Mouse (Mus musculus) midbrain, postnatal 0 days (tissue): ENCODE results near the gene Rab25. TPM values are rescaled to one million over a fixed set of nuclear protein-coding genes. Genes with fewer than 3 reads are reported as not detected.
A peak's percentile ranks its signal among the peaks of the same experiment; 100 is the strongest.

Experiments used
- ATAC-seq: fragments of 200-750 bp; cut with Nextera tagmentation; 2 replicates; pipeline ENCODE4 v1.8.0; 2017; ENCODE audit warnings: moderate number of reproducible peaks, mild to moderate bottlenecking, moderate TSS enrichment, moderate library complexity; ENCODE audit not compliant: low FRiP score
- DNase-seq: peaks from one replicate; pipeline ENCODE4 v3.0.0-alpha.2; 2015; ENCODE audit warnings: low spot score
- H3K27ac ChIP-seq: fragments of 300-500 bp; sonication (generic); 2 replicates; pipeline ENCODE4 v1.5.1; 2014; ENCODE audit warnings: low read depth, mild to moderate bottlenecking, low read length, mixed read lengths
- H3K27me3 ChIP-seq: fragments of 300-500 bp; sonication (generic); 2 replicates; pipeline ENCODE4 v1.6.1; 2014; ENCODE audit warnings: low read length, control low read depth, mixed read lengths; ENCODE audit not compliant: insufficient read depth
- H3K36me3 ChIP-seq: fragments of 300-500 bp; sonication (generic); 2 replicates; pipeline ENCODE4 v1.6.1; 2014; ENCODE audit warnings: low read length, control low read depth, mixed read lengths; ENCODE audit not compliant: insufficient read depth
- H3K4me1 ChIP-seq: fragments of 300-500 bp; sonication (generic); 2 replicates; pipeline ENCODE4 v1.6.1; 2014; ENCODE audit warnings: mild to moderate bottlenecking, control low read depth, antibody characterized with exemption, low read length, mixed read lengths; ENCODE audit not compliant: insufficient read depth
- H3K4me2 ChIP-seq: fragments of 300-500 bp; sonication (generic); 2 replicates; pipeline ENCODE4 v1.6.1; 2014; ENCODE audit warnings: low read depth, mild to moderate bottlenecking, low read length, mixed read lengths; ENCODE audit not compliant: poor library complexity, severe bottlenecking
- H3K4me3 ChIP-seq: fragments of 300-500 bp; sonication (generic); 2 replicates; pipeline ENCODE4 v1.5.1; 2014; ENCODE audit warnings: low read depth, mild to moderate bottlenecking, low read length, moderate library complexity
- H3K9ac ChIP-seq: fragments of 300-500 bp; sonication (generic); replicated peaks from 2 replicates; pipeline ENCODE4 v1.6.1; 2014; ENCODE audit warnings: mild to moderate bottlenecking, low read length, moderate library complexity, mixed read lengths; ENCODE audit not compliant: poor library complexity, severe bottlenecking
- H3K9me3 ChIP-seq: fragments of 300-500 bp; sonication (generic); 2 replicates; pipeline ENCODE4 v1.6.1; 2016; ENCODE audit warnings: low read length, control low read depth
- CTCF ChIP-seq: IDR thresholded peaks from 2 replicates; pipeline ENCODE4 v1.5.1; 2016; ENCODE audit warnings: antibody characterized with exemption, mild to moderate bottlenecking
- WGBS: fragments of 180-500 bp; shearing (Covaris S2); extraction: QIAGEN DNeasy Blood & Tissue Kit; methylation state at CpG from one replicate; pipeline ENCODE4 v1.1.7; 2014; 5-methylcytosine and 5-hydroxymethylcytosine counted together
- polyA plus RNA-seq: library from polyadenylated mRNA; unstranded; fragments of >200 nt; fragmentation: Nextera tagmentation; extraction: Ambion mirVana; gene quantifications from 2 replicates; pipeline ENCODE4 v1.2.1, GENCODE M21; 2015
- total RNA-seq: library from RNA; depleted of rRNA; stranded (reverse); fragments of >200 nt; gene quantifications from 2 replicates; pipeline ENCODE4 v1.2.3, GENCODE M21; 2014

Rab25 gene
- total and polyA plus RNA-seq, 2 experiments from 2014 or later, result 0.46 to 0.60 TPM

DNA sequence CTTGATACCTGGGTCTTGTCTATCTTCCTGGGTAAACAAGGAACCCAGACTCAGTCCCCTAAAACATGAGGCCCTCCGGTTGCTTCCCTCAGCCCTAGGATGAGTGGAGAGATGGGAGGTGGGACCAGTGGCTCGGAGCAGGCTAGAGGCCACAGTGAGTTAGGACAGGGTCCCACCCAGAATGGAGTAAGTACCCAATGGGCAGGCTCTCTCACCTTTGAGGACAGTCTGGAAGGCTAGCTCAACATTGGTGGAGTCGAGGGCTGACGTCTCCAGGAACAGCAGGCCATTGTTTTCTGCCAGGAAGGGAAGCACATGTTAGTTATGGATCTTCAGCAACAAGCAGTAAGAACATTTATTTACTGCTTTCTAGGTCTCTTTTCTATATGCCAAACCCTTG is 5.6 kb downstream of the Rab25 start:
- no peak overlapping the region for H3K9ac ChIP-seq
- ATAC-seq (no peak), DNase-seq (no peak)
- H3K4me3 ChIP-seq, result no peak overlapping the region
- H3K27me3 ChIP-seq, result no peaks in the 10 kb centered on the region
- TF ChIP-seq CTCF, result no peak
- no peak overlapping the region for H3K27ac ChIP-seq
- no peaks in the 10 kb centered on the region for H3K9me3 ChIP-seq
- peaks cover 12% of the 10 kb centered on the region for H3K36me3 ChIP-seq
- no peaks in the 10 kb centered on the region; the same call in 1 of the 2 replicates for H3K4me1 ChIP-seq
- WGBS, result 83% methylated on average over 4 of the region's 4 CpGs
- no peak overlapping the region for H3K4me2 ChIP-seq

GRCm38 (mm10) chr3:88541622-88542401 is 6.3 kb downstream of the Rab25 start:
- Histone ChIP-seq H3K4me3 (no peak overlapping the region), H3K9me3 (no peaks in the 10 kb centered on the region), H3K27me3 (no peaks in the 10 kb centered on the region), H3K9ac (no peak overlapping the region), H3K27ac (peak overlapping the region; percentile 38; the same call in 1 of the 2 replicates), H3K4me1 (peaks cover 3% of the 10 kb centered on the region; the same call in 1 of the 2 replicates), H3K4me2 (no peak overlapping the region), H3K36me3 (peaks cover 15% of the 10 kb centered on the region)
- DNase-seq (peak; percentile 83), ATAC-seq (peak; percentile 22)
- WGBS, result 50% methylated on average over 7 of the region's 7 CpGs
- no peak for TF ChIP-seq CTCF

- Histone ChIP-seq H3K4me3 (no peak overlapping the region), H3K27ac (peak overlapping the region; percentile 65), H3K27me3 (no peaks in the 10 kb centered on the region), H3K9ac (no peak overlapping the region), H3K4me2 (no peak overlapping the region), H3K36me3 (peaks cover 23% of the 10 kb centered on the region), H3K4me1 (peaks cover 13% of the 10 kb centered on the region), H3K9me3 (no peaks in the 10 kb centered on the region)
- DNase-seq, result peak; percentile 44
- WGBS, result 36% methylated on average over 5 of the region's 5 CpGs
- ATAC-seq, result no peak
- peak; percentile 34 for TF ChIP-seq CTCF
These were observed 8.0 kb downstream of the Rab25 start for GRCm38 (mm10) chr3:88540085-88540484.

DNA sequence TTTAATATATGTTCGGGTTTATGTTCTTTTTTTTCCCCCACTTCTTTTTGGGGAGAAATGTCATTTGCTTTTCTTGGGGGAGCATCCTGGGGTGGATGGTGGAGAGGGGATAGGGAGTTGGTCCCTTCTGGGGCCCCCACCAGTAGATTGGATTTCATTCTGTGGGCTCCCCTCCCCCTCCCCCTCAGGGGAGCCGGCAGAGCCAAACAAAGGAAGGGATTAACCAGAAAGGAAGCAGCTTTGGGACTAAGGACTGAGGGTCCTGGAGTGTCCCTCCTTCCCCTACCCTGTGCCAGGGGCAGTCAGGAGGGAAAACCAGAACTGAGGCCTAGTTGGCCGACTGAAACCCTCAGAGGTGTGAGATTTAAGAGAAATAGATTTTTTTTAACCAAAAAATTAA is 8.7 kb downstream of the Rab25 start:
- H3K27me3 ChIP-seq, result no peaks in the 10 kb centered on the region
- H3K36me3 ChIP-seq, result peaks cover 23% of the 10 kb centered on the region
- no peak overlapping the region for H3K9ac ChIP-seq
- H3K4me2 ChIP-seq, result no peak overlapping the region
- ATAC-seq (no peak), DNase-seq (peak; percentile 39)
- TF ChIP-seq CTCF, result no peak
- H3K4me3 ChIP-seq, result no peak overlapping the region
- H3K9me3 ChIP-seq, result no peaks in the 10 kb centered on the region
- peak overlapping the region; percentile 47; the same call in 1 of the 2 replicates for H3K27ac ChIP-seq
- peaks cover 19% of the 10 kb centered on the region for H3K4me1 ChIP-seq
- WGBS, result 4% methylated on average over 3 of the region's 3 CpGs

DNA sequence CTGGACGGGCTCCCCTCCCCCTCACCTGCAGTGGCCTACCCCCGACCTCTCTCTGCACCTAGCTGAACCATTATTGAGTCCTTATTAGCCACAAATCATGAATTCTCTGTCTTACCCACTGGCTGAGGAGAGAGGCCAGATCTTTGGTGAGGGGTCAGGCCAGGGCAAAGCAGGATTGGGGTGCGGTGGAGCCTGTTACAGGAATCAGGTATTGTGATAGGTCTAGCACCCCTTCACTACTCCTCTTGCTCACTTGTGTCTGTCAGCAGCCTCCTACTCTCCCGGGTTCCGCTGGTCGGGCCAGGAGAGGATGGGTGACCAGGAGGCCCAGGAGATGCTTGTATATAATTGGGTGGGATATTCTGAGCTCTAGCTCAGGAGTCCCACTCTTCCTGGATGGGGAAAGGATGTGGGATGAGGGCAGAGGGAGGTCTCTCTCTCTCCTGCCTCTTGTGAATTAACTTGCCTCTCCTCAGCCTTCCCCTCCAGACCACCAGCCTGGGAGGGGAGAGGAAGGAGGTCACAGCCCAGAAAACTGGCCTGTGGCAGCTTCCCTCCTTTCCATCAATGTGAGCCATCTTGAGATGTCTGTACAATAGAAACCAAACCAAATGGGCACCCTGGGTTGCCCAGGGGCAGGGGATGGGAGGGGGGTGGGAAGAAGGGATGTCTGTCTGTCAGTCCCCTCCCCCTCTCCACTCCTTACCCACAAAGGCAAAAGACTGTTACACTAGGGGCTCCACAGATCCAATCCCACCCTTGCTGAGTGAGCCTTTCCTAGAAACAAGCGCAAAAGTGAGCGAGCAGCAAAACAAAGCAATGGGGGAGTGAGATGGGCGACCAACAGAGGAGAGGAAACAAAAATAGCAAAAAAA is 9.6 kb downstream of the Rab25 start:
- peak overlapping the region; percentile 34 for H3K27ac ChIP-seq
- H3K4me1 ChIP-seq, result peaks cover 19% of the 10 kb centered on the region
- H3K4me3 ChIP-seq, result no peak overlapping the region
- H3K9me3 ChIP-seq, result no peaks in the 10 kb centered on the region
- H3K27me3 ChIP-seq, result no peaks in the 10 kb centered on the region
- no peak for ATAC-seq
- no peak overlapping the region; the same call in 1 of the 2 replicates for H3K9ac ChIP-seq
- peaks cover 23% of the 10 kb centered on the region for H3K36me3 ChIP-seq
- 18% methylated on average over 9 of the region's 9 CpGs for WGBS
- no peak for TF ChIP-seq CTCF
- H3K4me2 ChIP-seq, result no peak overlapping the region
- no peak for DNase-seq

GRCm38 (mm10) chr3:88537146-88537545 is 11.0 kb downstream of the Rab25 start:
- H3K4me3 ChIP-seq, result peak overlapping the region; percentile 48; the same call in 1 of the 2 replicates
- peaks cover 23% of the 10 kb centered on the region for H3K36me3 ChIP-seq
- H3K4me1 ChIP-seq, result peaks cover 19% of the 10 kb centered on the region

More at GRCm38 (mm10) chr3:88537146-88537545, 11.0 kb downstream of the Rab25 start:
- Histone ChIP-seq H3K4me2 (no peak overlapping the region), H3K9me3 (no peaks in the 10 kb centered on the region), H3K27ac (peak overlapping the region; percentile 48), H3K9ac (0 out of 2 replicates have a peak overlapping the region, but pooled peaks have one; percentile 44), H3K27me3 (no peaks in the 10 kb centered on the region)
- WGBS, result 42% methylated on average over 6 of the region's 6 CpGs
- no peak for TF ChIP-seq CTCF
- ATAC-seq, result no peak
- no peak for DNase-seq
